Mouse (Mus musculus): ENCODE data around the gene Gstp1. TPM values are rescaled to one million over a fixed set of nuclear protein-coding genes. Genes with fewer than 3 reads are reported as not detected.
A peak's percentile ranks its signal among the peaks of the same experiment; 100 is the strongest.
"Not testable (repeated sequence)": the region's sequence is repeated elsewhere in the genome, so short reads cannot be mapped to it uniquely, and the experiment has no call there.

Gstp1 gene
- polyA plus RNA-seq, 1 experiment from 2014 or later = 470 TPM

DNA sequence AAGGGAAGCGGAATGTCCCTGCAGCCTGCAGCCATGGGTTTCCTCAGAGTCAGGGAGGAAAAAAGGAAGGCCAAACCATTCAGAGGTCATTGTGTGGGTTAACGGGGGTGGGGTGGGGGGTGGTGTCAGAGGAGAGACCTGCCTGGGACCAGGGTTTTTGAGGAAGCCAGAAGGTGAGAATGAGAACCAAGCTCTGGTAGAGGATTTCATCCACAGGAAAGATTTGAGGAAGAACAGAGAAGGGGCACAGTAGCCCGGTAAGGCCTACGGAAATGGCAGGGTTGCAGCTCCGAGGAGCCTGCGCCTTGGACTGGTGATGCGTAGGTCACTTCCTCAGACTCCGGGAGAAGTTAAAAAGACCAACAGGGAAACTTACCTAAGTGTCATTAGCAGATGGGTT, 33.0 kb upstream of the Gstp1 start:
- Histone ChIP-seq H3K9me3 (no peaks in the 10 kb centered on the region), H3K4me3 (no peak overlapping the region), H3K36me3 (no peaks in the 10 kb centered on the region), H3K4me1 (no peaks in the 10 kb centered on the region), H3K27me3 (ENCODE audit: insufficient read depth, poor library complexity, severe bottlenecking) (no peaks in the 10 kb centered on the region), H3K27ac (no peak overlapping the region)
- peak; percentile 64 for DNase-seq (ENCODE audit: low spot score)
- 76% methylated on average over 8 of the region's 8 CpGs for WGBS

- peak; percentile 39 for DNase-seq (ENCODE audit: low spot score)
- H3K4me3 ChIP-seq = no peak overlapping the region
- H3K27ac ChIP-seq = no peak overlapping the region
- WGBS = 78% methylated on average over 15 of the region's 15 CpGs
- no peaks in the 10 kb centered on the region for H3K27me3 ChIP-seq (ENCODE audit: insufficient read depth, poor library complexity, severe bottlenecking)
- H3K9me3 ChIP-seq = no peaks in the 10 kb centered on the region
- H3K36me3 ChIP-seq = no peaks in the 10 kb centered on the region
- H3K4me1 ChIP-seq = no peaks in the 10 kb centered on the region
Measured at GRCm38 (mm10) chr19:4070311-4070710, 32.5 kb upstream of the Gstp1 start.

- Histone ChIP-seq H3K4me1 (no peaks in the 10 kb centered on the region), H3K9me3 (no peaks in the 10 kb centered on the region), H3K36me3 (no peaks in the 10 kb centered on the region), H3K27ac (no peak overlapping the region), H3K27me3 (ENCODE audit: insufficient read depth, poor library complexity, severe bottlenecking) (no peaks in the 10 kb centered on the region), H3K4me3 (no peak overlapping the region)
- WGBS = 73% methylated on average over 15 of the region's 15 CpGs
- no peak for DNase-seq (ENCODE audit: low spot score)
Measured at GRCm38 (mm10) chr19:4068717-4069410, 31.1 kb upstream of the Gstp1 start.

DNA sequence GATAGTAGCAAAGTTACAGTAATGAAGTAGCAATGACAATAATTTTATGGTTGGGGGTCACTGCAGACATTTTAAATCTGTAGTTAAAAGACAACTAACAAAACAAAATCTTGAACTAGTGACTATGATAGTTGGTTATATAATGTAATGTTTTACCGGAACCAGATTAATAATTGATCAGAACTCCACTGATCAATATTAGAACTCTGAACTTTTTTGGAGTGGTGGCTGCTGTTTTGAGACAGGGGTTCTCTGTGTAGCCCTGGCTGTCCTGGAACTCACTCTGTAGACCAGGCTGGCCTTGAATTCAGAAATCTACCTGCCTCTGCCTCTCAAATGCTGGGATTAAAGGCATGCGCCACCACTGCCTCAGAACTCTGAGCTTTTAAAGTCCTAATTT, 30.5 kb upstream of the Gstp1 start:
- H3K27ac ChIP-seq; H3K27me3 ChIP-seq (ENCODE audit: insufficient read depth, poor library complexity, severe bottlenecking); H3K4me1 ChIP-seq; H3K4me3 ChIP-seq; H3K36me3 ChIP-seq; DNase-seq (ENCODE audit: low spot score); H3K9me3 ChIP-seq: not testable (repeated sequence)
- WGBS = 87% methylated on average over 2 of the region's 2 CpGs

GRCm38 (mm10) chr19:4066877-4067276, 29.1 kb upstream of the Gstp1 start:
- H3K9me3 ChIP-seq = no peaks in the 10 kb centered on the region
- no peak overlapping the region for H3K4me3 ChIP-seq
- no peaks in the 10 kb centered on the region for H3K4me1 ChIP-seq
- H3K36me3 ChIP-seq = no peaks in the 10 kb centered on the region
- no peak overlapping the region for H3K27ac ChIP-seq
- H3K27me3 ChIP-seq (ENCODE audit: insufficient read depth, poor library complexity, severe bottlenecking) = no peaks in the 10 kb centered on the region
- DNase-seq (ENCODE audit: low spot score) = no peak

- no peaks in the 10 kb centered on the region for H3K27me3 ChIP-seq (ENCODE audit: insufficient read depth, poor library complexity, severe bottlenecking)
- WGBS = 86% methylated on average over 6 of the region's 6 CpGs
- no peaks in the 10 kb centered on the region for H3K36me3 ChIP-seq
- no peak overlapping the region for H3K27ac ChIP-seq
- H3K9me3 ChIP-seq = no peaks in the 10 kb centered on the region
- H3K4me3 ChIP-seq = no peak overlapping the region
- no peaks in the 10 kb centered on the region for H3K4me1 ChIP-seq
- DNase-seq (ENCODE audit: low spot score) = no peak
Measured at GRCm38 (mm10) chr19:4066280-4066679, 28.5 kb upstream of the Gstp1 start.

GRCm38 (mm10) chr19:4064501-4064900, 26.7 kb upstream of the Gstp1 start:
- H3K27ac ChIP-seq; H3K9me3 ChIP-seq; H3K27me3 ChIP-seq (ENCODE audit: insufficient read depth, poor library complexity, severe bottlenecking); H3K36me3 ChIP-seq; DNase-seq (ENCODE audit: low spot score); H3K4me3 ChIP-seq; H3K4me1 ChIP-seq: not testable (repeated sequence)
- 26% methylated on average over 7 of the region's 11 CpGs for WGBS

DNA sequence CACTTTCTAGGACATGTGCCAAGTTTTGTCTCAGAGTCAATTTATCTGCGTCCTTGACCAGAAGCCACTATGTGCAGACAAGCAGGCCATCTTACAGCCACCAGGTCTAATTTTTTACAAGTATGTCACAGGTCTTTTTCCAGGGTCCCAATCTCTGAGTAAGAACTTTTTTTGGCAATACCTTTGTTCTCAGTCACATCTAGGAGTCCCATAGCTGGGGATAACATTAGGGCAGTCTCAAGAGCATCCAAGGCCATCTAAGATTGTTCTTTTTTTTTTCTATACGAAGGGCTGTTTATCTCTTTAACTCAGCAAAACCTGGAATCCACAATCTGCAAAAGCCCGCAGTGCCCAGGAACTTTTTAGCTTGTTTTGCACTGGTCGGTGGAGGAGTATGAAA, 25.6 kb upstream of the Gstp1 start:
- 55% methylated on average over 4 of the region's 4 CpGs for WGBS
- peaks cover 13% of the 10 kb centered on the region for H3K4me1 ChIP-seq
- H3K36me3 ChIP-seq; H3K27me3 ChIP-seq (ENCODE audit: insufficient read depth, poor library complexity, severe bottlenecking); DNase-seq (ENCODE audit: low spot score); H3K27ac ChIP-seq; H3K4me3 ChIP-seq; H3K9me3 ChIP-seq: not testable (repeated sequence)

GRCm38 (mm10) chr19:4060899-4061465, 23.2 kb upstream of the Gstp1 start:
- Histone ChIP-seq H3K4me3 (no peak overlapping the region), H3K27ac (no peak overlapping the region), H3K27me3 (ENCODE audit: insufficient read depth, poor library complexity, severe bottlenecking) (no peaks in the 10 kb centered on the region), H3K4me1 (peaks cover 24% of the 10 kb centered on the region), H3K36me3 (no peaks in the 10 kb centered on the region), H3K9me3 (no peaks in the 10 kb centered on the region)
- no peak for DNase-seq (ENCODE audit: low spot score)
- 84% methylated on average over 6 of the region's 6 CpGs for WGBS

GRCm38 (mm10) chr19:4060044-4060898, 22.5 kb upstream of the Gstp1 start:
- not testable (repeated sequence) for H3K27me3 ChIP-seq (ENCODE audit: insufficient read depth, poor library complexity, severe bottlenecking); H3K36me3 ChIP-seq; H3K27ac ChIP-seq; H3K9me3 ChIP-seq; H3K4me3 ChIP-seq
- WGBS = 88% methylated on average over 8 of the region's 8 CpGs
- H3K4me1 ChIP-seq = peaks cover 30% of the 10 kb centered on the region
- peak; percentile 43 for DNase-seq (ENCODE audit: low spot score)

DNA sequence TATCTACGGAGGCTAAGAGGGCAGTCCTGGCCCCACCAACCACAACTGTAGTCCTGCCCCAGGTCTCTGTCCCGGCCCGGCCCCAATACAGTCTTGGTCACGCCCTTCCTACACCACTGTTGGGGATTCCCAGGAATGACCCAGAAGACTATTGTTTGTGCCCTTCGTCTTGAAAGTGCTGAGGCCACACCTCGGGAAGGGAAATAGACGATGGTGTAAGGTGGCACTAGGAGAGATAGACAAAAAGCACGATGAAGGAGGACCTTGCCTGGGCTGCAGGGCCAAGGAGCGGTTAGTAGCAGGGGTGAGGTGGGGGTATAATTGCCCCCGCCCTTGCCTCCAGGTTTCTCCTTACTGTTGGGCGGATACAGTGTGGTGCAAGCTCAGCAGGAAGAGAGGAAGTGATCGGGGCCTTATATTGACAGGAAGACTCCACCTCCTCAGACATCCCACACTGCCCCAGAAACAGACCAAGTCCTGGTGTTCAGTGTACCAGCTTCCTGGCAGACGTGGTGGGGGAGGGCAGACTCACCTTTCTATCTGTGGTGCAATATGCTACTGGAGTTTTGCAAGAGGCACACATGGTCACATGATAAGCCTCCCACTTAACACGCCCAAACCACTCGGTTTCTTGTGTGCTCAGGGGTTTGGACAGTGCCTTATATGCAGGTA, 21.4 kb upstream of the Gstp1 start, which contains the start of gene Gstp3:
Gstp3 (minus strand) TSS at position 501 of the 672 bp plus-strand sequence.
- H3K36me3 ChIP-seq = no peaks in the 10 kb centered on the region
- no peak within 1 kb of the TSS for H3K4me3 ChIP-seq
- 0 out of 2 replicates have a peak, but pooled peaks cover 5% of the 10 kb centered on the region for H3K27me3 ChIP-seq (ENCODE audit: insufficient read depth, poor library complexity, severe bottlenecking)
- DNase-seq (ENCODE audit: low spot score) = peak; percentile 73
- peaks cover 30% of the 10 kb centered on the region for H3K4me1 ChIP-seq
- H3K27ac ChIP-seq = peak within 1 kb of the TSS; percentile 16; the same call in 1 of the 2 replicates
- WGBS = 69% methylated on average over 15 of the region's 15 CpGs
- H3K9me3 ChIP-seq = no peaks in the 10 kb centered on the region

DNA sequence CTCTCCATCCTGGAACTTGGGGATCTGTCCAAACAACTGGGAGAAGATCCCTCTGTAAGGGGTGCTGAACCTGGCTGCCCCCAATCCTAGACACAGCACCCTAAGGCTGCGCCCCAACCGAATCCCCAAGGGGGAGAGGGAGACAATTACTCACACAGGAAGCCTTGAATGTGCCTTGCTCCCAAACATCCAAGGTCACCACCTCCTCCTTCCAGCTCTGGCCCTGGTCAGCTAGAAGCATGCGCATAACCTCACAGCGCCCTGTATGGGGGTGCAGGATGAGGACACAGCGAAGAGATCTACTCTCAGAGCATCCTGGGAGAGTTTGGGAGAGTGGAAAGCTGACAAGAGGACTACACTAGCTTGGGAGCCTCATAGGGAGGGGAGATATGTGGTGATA, 20.8 kb upstream of the Gstp1 start:
- Histone ChIP-seq H3K4me3 (no peak overlapping the region), H3K4me1 (peaks cover 30% of the 10 kb centered on the region), H3K36me3 (no peaks in the 10 kb centered on the region), H3K9me3 (no peaks in the 10 kb centered on the region), H3K27me3 (ENCODE audit: insufficient read depth, poor library complexity, severe bottlenecking) (0 out of 2 replicates have a peak, but pooled peaks cover 5% of the 10 kb centered on the region), H3K27ac (peak overlapping the region; percentile 16; the same call in 1 of the 2 replicates)
- peak; percentile 66 for DNase-seq (ENCODE audit: low spot score)
- 85% methylated on average over 5 of the region's 5 CpGs for WGBS

Data from heart, embryonic 10.5 days (tissue).